Mouse (Mus musculus) stomach, embryonic 15.5 days (tissue): ENCODE data around the gene Irx1. TPM values are rescaled to one million over a fixed set of nuclear protein-coding genes. Genes with fewer than 3 reads are reported as not detected.

Experiments
- ATAC-seq: fragments of 200-750 bp; cut with Nextera tagmentation; 2 replicates; pipeline ENCODE4 v1.8.0; 2017; ENCODE audit warnings: low read depth, moderate number of reproducible peaks, moderate TSS enrichment; ENCODE audit not compliant: insufficient read depth, low FRiP score
- H3K27ac ChIP-seq: fragments of 300-500 bp; sonication (generic); 2 replicates; pipeline ENCODE4 v1.5.1; 2015; ENCODE audit warnings: mild to moderate bottlenecking, inconsistent platforms
- H3K27me3 ChIP-seq: fragments of 300-500 bp; sonication (generic); replicated peaks from 2 replicates; pipeline ENCODE4 v1.6.1; 2015; ENCODE audit warnings: inconsistent platforms
- H3K36me3 ChIP-seq: fragments of 300-500 bp; sonication (generic); 2 replicates; pipeline ENCODE4 v1.6.1; 2015; ENCODE audit warnings: inconsistent platforms
- H3K4me1 ChIP-seq: fragments of 300-500 bp; sonication (generic); 2 replicates; pipeline ENCODE4 v1.6.1; 2015; ENCODE audit warnings: inconsistent platforms
- H3K4me2 ChIP-seq: fragments of 300-500 bp; sonication (generic); 2 replicates; pipeline ENCODE4 v1.6.1; 2015; ENCODE audit warnings: mild to moderate bottlenecking, inconsistent platforms
- H3K4me3 ChIP-seq: fragments of 300-500 bp; sonication (generic); replicated peaks from 2 replicates; pipeline ENCODE4 v1.5.1; 2015; ENCODE audit warnings: inconsistent platforms
- H3K9ac ChIP-seq: fragments of 300-500 bp; sonication (generic); 2 replicates; pipeline ENCODE4 v1.6.1; 2015; ENCODE audit warnings: inconsistent platforms
- H3K9me3 ChIP-seq: fragments of 300-500 bp; sonication (generic); 2 replicates; pipeline ENCODE4 v1.6.1; 2016; ENCODE audit warnings: inconsistent platforms
- WGBS: fragments of 180-500 bp; shearing (Covaris S2); methylation state at CpG from one replicate; pipeline ENCODE4 v1.1.7; 2015; 5-methylcytosine and 5-hydroxymethylcytosine counted together
- polyA plus RNA-seq: library from polyadenylated mRNA; unstranded; fragments of >200 nt; fragmentation: Nextera tagmentation; extraction: Ambion mirVana; gene quantifications from 2 replicates; pipeline ENCODE4 v1.2.1, GENCODE M21; 2015

Irx1 gene
- polyA plus RNA-seq, 1 experiment from 2014 or later, result 0.41 TPM

GRCm38 (mm10) chr13:71960277-71960672 is 3.2 kb downstream of the Irx1 start:
- 6% methylated on average over 9 of the region's 9 CpGs for WGBS

GRCm38 (mm10) chr13:71959361-71960276 is 3.9 kb downstream of the Irx1 start:
- Histone ChIP-seq H3K9ac (no peak overlapping the region), H3K9me3 (no peaks in the 10 kb centered on the region), H3K4me1 (peaks cover 27% of the 10 kb centered on the region), H3K27ac (no peak overlapping the region), H3K4me3 (peak overlapping the region; percentile 12; the same call in 1 of the 2 replicates), H3K27me3 (peaks cover 87% of the 10 kb centered on the region), H3K36me3 (no peaks in the 10 kb centered on the region), H3K4me2 (peak overlapping the region; percentile 37)
- WGBS, result 1% methylated on average over 76 of the region's 76 CpGs
- no peak; the same call in 1 of the 2 replicates for ATAC-seq

More at GRCm38 (mm10) chr13:71960277-71960672, 3.2 kb downstream of the Irx1 start:
- no peaks in the 10 kb centered on the region for H3K36me3 ChIP-seq
- no peaks in the 10 kb centered on the region for H3K9me3 ChIP-seq
- no peak overlapping the region for H3K27ac ChIP-seq
- peaks cover 87% of the 10 kb centered on the region for H3K27me3 ChIP-seq
- H3K4me1 ChIP-seq, result peaks cover 27% of the 10 kb centered on the region
- ATAC-seq, result no peak
- no peak overlapping the region for H3K4me3 ChIP-seq
- H3K4me2 ChIP-seq, result no peak overlapping the region
- H3K9ac ChIP-seq, result no peak overlapping the region

GRCm38 (mm10) chr13:71958651-71959050 is 4.9 kb downstream of the Irx1 start:
- Histone ChIP-seq H3K27me3 (peaks cover 82% of the 10 kb centered on the region), H3K9me3 (no peaks in the 10 kb centered on the region), H3K4me2 (no peak overlapping the region), H3K36me3 (no peaks in the 10 kb centered on the region), H3K9ac (no peak overlapping the region), H3K27ac (no peak overlapping the region), H3K4me1 (peaks cover 22% of the 10 kb centered on the region), H3K4me3 (no peak overlapping the region)
- no peak for ATAC-seq
- WGBS, result 8% methylated on average over 16 of the region's 16 CpGs

- ATAC-seq, result no peak
- no peak overlapping the region for H3K9ac ChIP-seq
- peaks cover 14% of the 10 kb centered on the region; the same call in 1 of the 2 replicates for H3K4me1 ChIP-seq
- H3K9me3 ChIP-seq, result no peaks in the 10 kb centered on the region
- H3K27ac ChIP-seq, result no peak overlapping the region
- H3K36me3 ChIP-seq, result no peaks in the 10 kb centered on the region
- no peak overlapping the region for H3K4me3 ChIP-seq
- peaks cover 77% of the 10 kb centered on the region for H3K27me3 ChIP-seq
- 8% methylated on average over 21 of the region's 21 CpGs for WGBS
- no peak overlapping the region for H3K4me2 ChIP-seq
Measured at GRCm38 (mm10) chr13:71957811-71958351, 5.6 kb downstream of the Irx1 start.

DNA sequence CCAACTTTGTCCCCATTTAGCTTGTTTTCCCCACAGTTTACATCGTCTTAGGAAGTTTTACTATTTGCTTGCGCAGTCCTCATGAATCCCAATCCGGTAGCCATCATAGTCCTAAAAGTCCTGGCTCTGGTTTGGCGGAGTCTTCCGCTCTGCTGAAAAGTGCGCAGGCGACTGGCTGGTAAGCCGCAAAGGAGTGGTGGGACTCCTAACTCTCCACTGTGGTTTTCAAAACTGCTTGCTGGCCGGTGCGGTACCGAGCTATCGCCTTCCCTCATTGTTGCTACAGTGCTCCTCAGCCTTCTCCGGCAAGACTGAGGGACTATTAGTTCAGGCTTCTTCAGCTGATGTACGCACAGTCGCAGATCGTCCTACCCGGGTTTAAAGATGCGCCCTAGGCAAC is 6.4 kb downstream of the Irx1 start:
- no peak for ATAC-seq

DNA sequence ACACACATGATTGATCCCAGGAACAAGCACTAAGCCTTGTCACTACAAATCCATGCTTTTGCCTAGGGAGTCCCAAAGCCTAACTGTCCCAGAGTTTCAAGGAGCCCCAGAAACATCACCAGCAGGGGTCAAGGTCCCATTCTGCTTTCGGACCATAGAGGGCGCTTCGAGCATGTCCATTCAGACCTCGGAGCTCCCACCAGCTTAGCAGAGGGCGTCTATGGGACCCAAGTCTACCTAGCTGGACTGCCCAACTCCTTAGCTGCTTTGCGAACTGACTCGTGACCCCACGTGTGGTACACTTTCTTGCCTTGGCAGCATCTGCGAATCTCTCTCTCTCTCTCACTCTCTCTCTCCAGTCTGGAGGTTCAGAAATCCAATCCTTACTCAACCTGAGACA is 7.0 kb downstream of the Irx1 start:
- no peaks in the 10 kb centered on the region for H3K9me3 ChIP-seq
- peaks cover 81% of the 10 kb centered on the region for H3K27me3 ChIP-seq
- H3K4me2 ChIP-seq, result no peak overlapping the region
- peaks cover 11% of the 10 kb centered on the region; the same call in 1 of the 2 replicates for H3K4me1 ChIP-seq
- H3K9ac ChIP-seq, result no peak overlapping the region
- no peaks in the 10 kb centered on the region for H3K36me3 ChIP-seq
- ATAC-seq, result no peak
- no peak overlapping the region for H3K27ac ChIP-seq
- H3K4me3 ChIP-seq, result no peak overlapping the region
- WGBS, result 7% methylated on average over 9 of the region's 9 CpGs

More for the DNA sequence above, 6.4 kb downstream of the Irx1 start:
- H3K4me2 ChIP-seq, result no peak overlapping the region
- no peaks in the 10 kb centered on the region for H3K9me3 ChIP-seq
- H3K9ac ChIP-seq, result no peak overlapping the region
- no peak overlapping the region for H3K27ac ChIP-seq
- no peak overlapping the region for H3K4me3 ChIP-seq
- H3K27me3 ChIP-seq, result peaks cover 79% of the 10 kb centered on the region
- H3K36me3 ChIP-seq, result no peaks in the 10 kb centered on the region
- 10% methylated on average over 18 of the region's 18 CpGs for WGBS
- H3K4me1 ChIP-seq, result peaks cover 11% of the 10 kb centered on the region; the same call in 1 of the 2 replicates

DNA sequence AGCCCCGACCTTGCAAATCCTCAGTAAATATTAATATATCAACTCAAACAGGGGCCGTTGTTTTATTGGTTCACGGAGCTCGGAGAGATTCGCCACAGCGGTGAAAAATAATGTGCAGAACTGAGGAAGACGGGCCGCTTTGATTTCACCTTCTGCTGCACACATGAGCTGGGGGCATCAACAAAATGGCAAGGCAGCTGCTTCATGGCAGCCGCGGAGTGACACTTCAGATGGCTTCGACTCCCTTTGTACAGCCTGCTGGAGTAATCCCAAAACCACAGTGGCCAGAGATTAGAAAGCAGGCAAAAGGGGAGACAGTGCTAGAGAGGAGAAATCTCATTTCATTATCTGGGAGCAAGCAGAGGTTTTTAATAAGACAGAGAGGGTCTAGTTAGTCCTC is 11.6 kb downstream of the Irx1 start:
- ATAC-seq, result no peak
- peaks cover 45% of the 10 kb centered on the region for H3K27me3 ChIP-seq

DNA sequence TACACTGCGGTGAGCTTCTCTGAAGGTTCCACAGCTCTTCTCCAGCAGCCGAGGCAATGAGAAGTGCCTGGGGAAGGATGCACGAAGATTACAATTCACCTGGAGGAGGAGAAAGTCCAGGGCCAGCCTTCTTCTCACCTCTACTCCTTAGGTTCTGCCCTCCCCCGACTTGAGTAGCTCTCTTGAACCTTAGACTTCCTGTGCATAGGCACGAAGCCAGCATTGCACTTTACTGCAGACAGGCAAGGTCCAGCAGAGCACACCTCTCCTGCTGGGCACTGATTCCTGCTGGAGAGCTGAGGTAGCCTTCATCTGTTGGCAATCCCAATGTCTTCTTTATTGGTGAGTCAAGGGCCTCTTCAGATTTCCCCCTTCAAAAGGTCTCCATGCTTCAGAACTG is 13.7 kb downstream of the Irx1 start:
- ATAC-seq, result no peak
- Histone ChIP-seq H3K9ac (no peak overlapping the region), H3K4me3 (no peak overlapping the region), H3K4me1 (no peaks in the 10 kb centered on the region), H3K9me3 (no peaks in the 10 kb centered on the region), H3K27ac (no peak overlapping the region), H3K27me3 (peaks cover 26% of the 10 kb centered on the region; the same call in 1 of the 2 replicates), H3K4me2 (no peak overlapping the region), H3K36me3 (no peaks in the 10 kb centered on the region)
- 60% methylated on average over 5 of the region's 5 CpGs for WGBS

More for the DNA sequence above, 11.6 kb downstream of the Irx1 start:
- H3K4me1 ChIP-seq, result no peaks in the 10 kb centered on the region
- no peaks in the 10 kb centered on the region for H3K36me3 ChIP-seq
- H3K27ac ChIP-seq, result no peak overlapping the region
- H3K4me2 ChIP-seq, result no peak overlapping the region
- no peaks in the 10 kb centered on the region for H3K9me3 ChIP-seq
- H3K9ac ChIP-seq, result no peak overlapping the region
- no peak overlapping the region for H3K4me3 ChIP-seq
- 25% methylated on average over 11 of the region's 11 CpGs for WGBS

GRCm38 (mm10) chr13:71910361-71910760 is 53.2 kb downstream of the Irx1 start:
- no peak overlapping the region for H3K4me3 ChIP-seq
- H3K36me3 ChIP-seq, result no peaks in the 10 kb centered on the region
- no peak overlapping the region for H3K4me2 ChIP-seq
- ATAC-seq, result no peak
- H3K9me3 ChIP-seq, result no peaks in the 10 kb centered on the region
- WGBS, result 69% methylated on average over 3 of the region's 3 CpGs
- no peak overlapping the region for H3K9ac ChIP-seq
- H3K27me3 ChIP-seq, result no peaks in the 10 kb centered on the region
- H3K27ac ChIP-seq, result no peak overlapping the region
- no peaks in the 10 kb centered on the region for H3K4me1 ChIP-seq
